Mouse (Mus musculus): ENCODE results near the gene St14. TPM values are rescaled to one million over a fixed set of nuclear protein-coding genes. Genes with fewer than 3 reads are reported as not detected.

The St14 gene
- total and polyA plus RNA-seq, 3 experiments = 0.08 to 0.19 TPM; not detected in 1

DNA sequence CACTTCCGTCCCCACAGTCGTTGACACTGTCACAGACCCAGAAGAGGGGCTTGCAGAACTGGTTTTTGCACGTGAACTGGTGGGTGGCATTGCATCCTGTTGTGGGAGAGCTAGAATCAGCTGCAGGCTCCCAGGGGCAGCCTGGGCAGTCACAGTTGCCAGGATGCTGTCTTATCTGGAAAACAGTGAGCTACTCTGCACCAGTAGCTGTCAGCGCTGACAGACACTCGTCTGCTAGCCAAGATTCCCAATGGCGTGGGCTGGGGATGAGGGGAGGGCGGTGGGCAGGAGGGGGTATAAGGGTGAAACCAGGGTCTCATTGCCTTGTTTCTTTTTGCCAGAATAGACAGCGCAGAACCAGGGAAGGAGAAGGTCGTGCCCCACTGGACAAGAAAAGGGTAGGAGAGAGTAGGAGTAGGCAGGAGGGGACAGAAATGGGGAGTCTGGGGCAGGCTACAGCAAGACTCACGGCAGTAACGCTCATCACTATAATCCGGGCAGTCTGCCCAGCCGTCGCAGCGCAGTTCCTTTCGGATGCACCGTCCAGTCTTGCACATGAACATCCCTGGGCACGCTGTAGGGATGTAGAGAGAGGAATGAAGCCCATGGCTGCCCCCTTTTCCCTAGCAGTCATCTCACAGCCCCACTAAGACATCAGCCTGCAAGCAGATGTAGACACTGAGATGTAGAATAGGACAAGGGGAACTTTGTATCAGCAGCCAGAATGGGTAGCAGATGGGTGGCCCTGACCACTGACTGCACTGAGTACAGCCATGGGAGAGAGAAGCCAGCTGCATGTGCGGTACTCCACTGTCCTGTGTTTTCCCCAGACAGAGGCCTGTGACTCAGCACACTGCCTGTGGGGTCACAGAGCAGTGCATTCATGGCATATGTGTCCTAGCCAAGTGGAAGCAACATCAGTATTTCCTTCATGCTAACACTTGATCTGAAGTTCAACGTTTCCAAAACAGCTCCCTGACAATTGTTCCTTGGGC is 34.3 kb downstream of the St14 start:
- Histone ChIP-seq H3K27me3 (ENCODE audit: control insufficient read depth in 1 of 2, insufficient read depth in 2 of 2, low read length in 2 of 2) (no peaks in the 10 kb centered on the region), H3K4me1 (ENCODE audit: control insufficient read depth in 1 of 2, insufficient read depth in 2 of 2, low read length in 2 of 2) (no peaks in the 10 kb centered on the region), H3K9ac (ENCODE audit: control insufficient read depth, low read depth, low read length, poor library complexity, severe bottlenecking) (no peak overlapping the region), H3K79me2 (ENCODE audit: control insufficient read depth, insufficient read depth, low read length, poor library complexity) (no peaks in the 10 kb centered on the region), H3K27ac (ENCODE audit: control insufficient read depth, low read depth, low read length) (no peak overlapping the region), H3K9me3 (replicated peaks; ENCODE audit: insufficient read depth, low read length) (no peaks in the 10 kb centered on the region), H3K4me3 (ENCODE audit: control insufficient read depth in 1 of 2, insufficient read depth in 1 of 2, low read depth in 2 of 2, low read length in 2 of 2) (no peak overlapping the region), H3K36me3 (ENCODE audit: control insufficient read depth in 1 of 2, insufficient read depth in 2 of 2, low read length in 2 of 2) (no peaks in the 10 kb centered on the region)
- DNase-seq (ENCODE audit: low read depth, low spot score) = no peak
- TF ChIP-seq POLR2AphosphoS5 (IDR thresholded peaks at IDR 0.05; ENCODE audit: borderline replicate concordance, low read depth, low read length) = no peak
- no peak for TF ChIP-seq TCF12 (IDR thresholded peaks at IDR 0.05; ENCODE audit: low read depth, low read length)
- no peak for TF ChIP-seq MAFK (IDR thresholded peaks at IDR 0.05; ENCODE audit: borderline replicate concordance, low read depth, low read length)
- TF ChIP-seq MXI1 (IDR thresholded peaks at IDR 0.05; ENCODE audit: low read depth, low read length) = no peak
- TF ChIP-seq ELF1 (IDR thresholded peaks at IDR 0.05; ENCODE audit: low read depth, low read length) = no peak
- TF ChIP-seq GATA1 (IDR thresholded peaks at IDR 0.05; ENCODE audit: low read depth, low read length) = no peak
- no peak for TF ChIP-seq MYC (IDR thresholded peaks at IDR 0.05; ENCODE audit: low read depth, low read length)
- TF ChIP-seq ZKSCAN1 (IDR thresholded peaks at IDR 0.05; ENCODE audit: low read depth, low read length) = no peak
- no peak for TF ChIP-seq NRF1 (IDR thresholded peaks at IDR 0.05; ENCODE audit: insufficient read depth, low read depth, low read length, poor library complexity, severe bottlenecking)
- no peak for TF ChIP-seq USF2 (IDR thresholded peaks at IDR 0.05; ENCODE audit: borderline replicate concordance in 1 of 2, insufficient read depth in 1 of 2, low read depth in 1 of 2, low read length in 2 of 2)
- TF ChIP-seq SIN3A (IDR thresholded peaks at IDR 0.05; ENCODE audit: low read length) = no peak
- TF ChIP-seq CHD2 (IDR thresholded peaks at IDR 0.05; ENCODE audit: low read length) = no peak

DNA sequence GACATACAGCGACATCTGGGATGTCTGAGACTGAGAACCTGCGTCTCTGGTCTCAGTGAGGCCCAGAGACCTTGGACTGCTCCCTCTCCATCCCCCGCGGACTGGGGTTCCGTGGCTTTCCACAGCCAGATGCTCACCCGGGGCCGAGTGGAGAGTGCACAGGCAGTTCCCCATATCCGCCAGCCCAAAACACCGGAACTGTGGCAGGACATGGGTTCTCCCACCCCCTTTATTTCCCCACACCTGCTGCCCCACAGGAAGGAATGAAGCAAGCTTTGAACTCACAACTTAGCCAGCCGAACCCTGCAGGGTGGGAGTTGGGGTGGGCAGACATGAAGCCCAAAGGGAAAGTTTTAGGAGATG is 38.8 kb downstream of the St14 start:
- no peaks in the 10 kb centered on the region for H3K27me3 ChIP-seq (ENCODE audit: control insufficient read depth in 1 of 2, insufficient read depth in 2 of 2, low read length in 2 of 2)
- H3K79me2 ChIP-seq (ENCODE audit: control insufficient read depth, insufficient read depth, low read length, poor library complexity) = no peaks in the 10 kb centered on the region
- no peak for DNase-seq (ENCODE audit: low read depth, low spot score)
- no peak overlapping the region for H3K4me3 ChIP-seq (ENCODE audit: control insufficient read depth in 1 of 2, insufficient read depth in 1 of 2, low read depth in 2 of 2, low read length in 2 of 2)
- H3K9ac ChIP-seq (ENCODE audit: control insufficient read depth, low read depth, low read length, poor library complexity, severe bottlenecking) = no peak overlapping the region
- no peaks in the 10 kb centered on the region for H3K4me1 ChIP-seq (ENCODE audit: control insufficient read depth in 1 of 2, insufficient read depth in 2 of 2, low read length in 2 of 2)
- H3K36me3 ChIP-seq (ENCODE audit: control insufficient read depth in 1 of 2, insufficient read depth in 2 of 2, low read length in 2 of 2) = no peaks in the 10 kb centered on the region
- no peak overlapping the region for H3K27ac ChIP-seq (ENCODE audit: control insufficient read depth, low read depth, low read length)
- TF ChIP-seq ZMIZ1 (IDR thresholded peaks at IDR 0.05; ENCODE audit: low read depth, low read length) (no peak), CHD2 (IDR thresholded peaks at IDR 0.05; ENCODE audit: low read length) (no peak), TCF12 (IDR thresholded peaks at IDR 0.05; ENCODE audit: low read depth, low read length) (no peak), POLR2AphosphoS5 (IDR thresholded peaks at IDR 0.05; ENCODE audit: borderline replicate concordance, low read depth, low read length) (no peak), ZKSCAN1 (IDR thresholded peaks at IDR 0.05; ENCODE audit: low read depth, low read length) (no peak), NELFE (IDR thresholded peaks at IDR 0.05; ENCODE audit: low read depth, low read length) (no peak), NRF1 (IDR thresholded peaks at IDR 0.05; ENCODE audit: insufficient read depth, low read depth, low read length, poor library complexity, severe bottlenecking) (no peak), POLR2A (IDR thresholded peaks at IDR 0.05; ENCODE audit: control insufficient read depth in 1 of 2, insufficient read depth in 1 of 2, low read depth in 1 of 2, low read length in 2 of 2, poor library complexity in 1 of 2) (no peak), EP300 (IDR thresholded peaks at IDR 0.05; ENCODE audit: low read depth in 1 of 2, low read length in 2 of 2) (no peak), ZNF384 (IDR thresholded peaks at IDR 0.05; ENCODE audit: low read depth, low read length) (no peak), CHD1 (IDR thresholded peaks at IDR 0.05; ENCODE audit: low read depth, low read length) (no peak), JUND (IDR thresholded peaks at IDR 0.05; ENCODE audit: low read depth, low read length) (no peak)
- H3K9me3 ChIP-seq (replicated peaks; ENCODE audit: insufficient read depth, low read length) = no peaks in the 10 kb centered on the region

All from MEL (cell line).